Mouse (Mus musculus) liver, adult (tissue): ENCODE measurements around the gene 4933402N22Rik.
"Not testable (repeated sequence)": the region's sequence is repeated elsewhere in the genome, so short reads cannot be mapped to it uniquely, and the experiment has no call there.

Source experiments
- GATA4 ChIP-seq: IDR thresholded peaks from 2 replicates; pipeline ENCODE4 v1.6.1; 2014; ENCODE audit warnings: mild to moderate bottlenecking, low read length; ENCODE audit not compliant: insufficient replicate concordance

The 4933402N22Rik gene

GRCm38 (mm10) chr5:11917743-11918142 is at the start of gene 4933402N22Rik:
Gene 4933402N22Rik (plus strand): TSS chr5:11918043.
- not testable (repeated sequence) for TF ChIP-seq GATA4
